Mouse (Mus musculus): ENCODE measurements at regions not wholly inside any gene's neighbourhood (a gene's known extent, or its start where the extent isn't known, plus 50 kb on each side); places are given as distances from the start of the nearest gene placed in this dataset.
"Not testable (repeated sequence)": the region's sequence is repeated elsewhere in the genome, so short reads cannot be mapped to it uniquely, and the experiment has no call there.

GRCm38 (mm10) chr12:117327086-117327485 lies 189.2 kb upstream of the Rapgef5 start:
- DNase-seq (ENCODE audit: low spot score) = not testable (repeated sequence)

- DNase-seq (ENCODE audit: low spot score) = no peak
Measured at GRCm38 (mm10) chr12:117330418-117330817, 185.9 kb upstream of the Rapgef5 start.

- no peak for DNase-seq (ENCODE audit: low spot score)
Measured at GRCm38 (mm10) chr12:117336856-117337255, 179.4 kb upstream of the Rapgef5 start.

GRCm38 (mm10) chr12:117342321-117342720 lies 174.0 kb upstream of the Rapgef5 start:
- DNase-seq (ENCODE audit: low spot score) = no peak

- DNase-seq (ENCODE audit: low spot score) = no peak
Measured at GRCm38 (mm10) chr12:117343121-117343520, 173.2 kb upstream of the Rapgef5 start.

- DNase-seq (ENCODE audit: low spot score) = not testable (repeated sequence)
Measured at GRCm38 (mm10) chr12:117343605-117344004, 172.7 kb upstream of the Rapgef5 start.

- DNase-seq (ENCODE audit: low spot score) = no peak
Measured at GRCm38 (mm10) chr12:117344266-117345087, 171.8 kb upstream of the Rapgef5 start.

- no peak for DNase-seq (ENCODE audit: low spot score)
Measured at GRCm38 (mm10) chr12:117345088-117345977, 170.9 kb upstream of the Rapgef5 start.

GRCm38 (mm10) chr12:117346091-117346490 lies 170.2 kb upstream of the Rapgef5 start:
- DNase-seq (ENCODE audit: low spot score) = no peak

GRCm38 (mm10) chr12:117347135-117347534 lies 169.1 kb upstream of the Rapgef5 start:
- no peak for DNase-seq (ENCODE audit: low spot score)

- no peak for DNase-seq (ENCODE audit: low spot score)
Measured at GRCm38 (mm10) chr12:117348516-117348915, 167.8 kb upstream of the Rapgef5 start.

- DNase-seq (ENCODE audit: low spot score) = no peak
Measured at GRCm38 (mm10) chr12:117351900-117352299, 164.4 kb upstream of the Rapgef5 start.

- no peak for DNase-seq (ENCODE audit: low spot score)
Measured at GRCm38 (mm10) chr12:117352511-117352910, 163.8 kb upstream of the Rapgef5 start.

- no peak for DNase-seq (ENCODE audit: low spot score)
Measured at GRCm38 (mm10) chr12:117352938-117353337, 163.3 kb upstream of the Rapgef5 start.

GRCm38 (mm10) chr12:117357811-117358210 lies 158.5 kb upstream of the Rapgef5 start:
- no peak for DNase-seq (ENCODE audit: low spot score)

- DNase-seq (ENCODE audit: low spot score) = no peak
Measured at GRCm38 (mm10) chr12:117358891-117359290, 157.4 kb upstream of the Rapgef5 start.

- DNase-seq (ENCODE audit: low spot score) = no peak
Measured at GRCm38 (mm10) chr12:117360215-117360614, 156.1 kb upstream of the Rapgef5 start.

GRCm38 (mm10) chr12:117361826-117362225 lies 154.5 kb upstream of the Rapgef5 start:
- no peak for DNase-seq (ENCODE audit: low spot score)

- not testable (repeated sequence) for DNase-seq (ENCODE audit: low spot score)
Measured at GRCm38 (mm10) chr12:117363457-117363856, 152.8 kb upstream of the Rapgef5 start.

GRCm38 (mm10) chr12:117365181-117365580 lies 151.1 kb upstream of the Rapgef5 start:
- DNase-seq (ENCODE audit: low spot score) = no peak

GRCm38 (mm10) chr12:117365876-117366275 lies 150.4 kb upstream of the Rapgef5 start:
- no peak for DNase-seq (ENCODE audit: low spot score)

- DNase-seq (ENCODE audit: low spot score) = no peak
Measured at GRCm38 (mm10) chr12:117378297-117378887, 137.9 kb upstream of the Rapgef5 start.

Measured in ovary, adult 18-20 months (tissue).